14 mouse cellular contexts compared by ENCODE assay signal in the genomic region with DNA sequence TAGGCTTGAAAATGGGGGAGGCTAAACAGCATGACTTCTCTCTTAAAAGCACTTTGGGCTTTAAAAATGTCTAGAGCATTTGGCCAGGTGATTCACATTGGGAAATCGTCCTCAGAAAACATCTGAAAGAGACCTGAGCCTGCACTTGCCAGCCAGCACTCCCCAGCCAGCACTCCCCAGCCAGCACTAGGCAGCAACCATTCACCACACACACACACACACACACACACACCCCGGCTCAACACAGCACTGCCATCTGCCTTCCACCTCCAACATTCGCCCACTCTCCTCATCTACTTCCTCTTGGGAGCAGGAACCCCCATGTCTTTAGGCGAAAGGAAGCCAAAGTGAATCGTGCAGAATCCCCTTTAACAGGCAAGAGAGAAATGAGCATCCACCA.
DNase-seq lines count a peak whose midpoint lies in the region; ATAC-seq lines count a peak whose summit lies in the region.
"Had no signal": no experiment of that assay in that cellular context is flagged by ENCODE, and none has a peak within 500 bp of the region (broad histone marks: within the 10 kb centered on the region; RNA-seq: fewer than 3 reads in every experiment).

No protein-coding gene starts in this region.

- ATAC-seq in hematopoietic stem cell, adult 5-6 weeks (replicated peaks in 1 of 2; ENCODE audit: insufficient read depth in 1 of 2, low FRiP score in 2 of 2, low TSS enrichment in 1 of 2, low read depth in 1 of 2, poor library complexity in 2 of 2, severe bottlenecking in 2 of 2), result peak; percentile 12 to 37; a peak in 1 of 4 replicates
- ATAC-seq: forebrain, embryonic 13.5 days; intestine, embryonic 15.5 days had no signal

- peak; percentile 60 for DNase-seq in layer of hippocampus, adult 11-12 months (ENCODE audit: low spot score)
- DNase-seq in layer of hippocampus, adult 9-10 months (ENCODE audit: low spot score), result no peak
- peak; percentile 35 to 74 for DNase-seq in left cerebral cortex, adult 9 months (ENCODE audit: low spot score in 2 of 2)
- peak; percentile 65 for DNase-seq in right cerebral cortex, postnatal 14 days
- DNase-seq in urinary bladder, postnatal 36 days (ENCODE audit: low spot score in 2 of 2), result no peak
- DNase-seq in gastrocnemius, postnatal 4 days (ENCODE audit: low spot score in 2 of 2), result no peak
- no peak for DNase-seq in liver
- DNase-seq: cerebellum, adult 8-10 months; gastrocnemius, adult 2 months; kidney, postnatal 10 days; thymus, adult 2 months had no signal

Comparison
In these comparisons a context has a peak if more than half of its experiments do, and no peak if none do; other contexts are left out.
1. DNase-seq: peak in layer of hippocampus, adult 11-12 months (single experiment), left cerebral cortex, adult 9 months (2 of 2) and right cerebral cortex, postnatal 14 days (single experiment); none in layer of hippocampus, adult 9-10 months (single experiment), urinary bladder, postnatal 36 days (0 of 2), gastrocnemius, postnatal 4 days (0 of 2) and liver (single experiment).